Mouse (Mus musculus) embryonic facial prominence, embryonic 14.5 days (tissue): Measurements from ENCODE around the gene Pxmp4. TPM values are rescaled to one million over a fixed set of nuclear protein-coding genes. Genes with fewer than 3 reads are reported as not detected.

Source experiments
- ATAC-seq: fragments of 200-750 bp; cut with Nextera tagmentation; 2 replicates; pipeline ENCODE4 v1.8.0; 2017; ENCODE audit warnings: low read depth, moderate number of reproducible peaks, moderate TSS enrichment
- DNase-seq: peaks from one replicate; pipeline ENCODE4 v3.0.0-alpha.2; 2015; ENCODE audit warnings: low spot score
- H3K27ac ChIP-seq: fragments of 300-500 bp; sonication (generic); replicated peaks from 2 replicates; pipeline ENCODE4 v1.5.1; 2014; ENCODE audit warnings: low read depth, mild to moderate bottlenecking, low read length, moderate library complexity
- H3K27me3 ChIP-seq: fragments of 300-500 bp; sonication (generic); replicated peaks from 2 replicates; pipeline ENCODE4 v1.6.1; 2014; ENCODE audit warnings: low read length; ENCODE audit not compliant: control insufficient read depth, insufficient read depth
- H3K36me3 ChIP-seq: fragments of 300-500 bp; sonication (generic); 2 replicates; pipeline ENCODE4 v1.6.1; 2014; ENCODE audit warnings: low read length, mixed read lengths; ENCODE audit not compliant: control insufficient read depth, insufficient read depth
- H3K4me1 ChIP-seq: fragments of 300-500 bp; sonication (generic); 2 replicates; pipeline ENCODE4 v1.6.1; 2014; ENCODE audit warnings: antibody characterized with exemption, low read length; ENCODE audit not compliant: control insufficient read depth, insufficient read depth
- H3K4me2 ChIP-seq: fragments of 300-500 bp; sonication (generic); 2 replicates; pipeline ENCODE4 v1.6.1; 2014; ENCODE audit warnings: low read depth, mild to moderate bottlenecking, low read length, moderate library complexity, mixed read lengths
- H3K4me3 ChIP-seq: fragments of 300-500 bp; sonication (generic); 2 replicates; pipeline ENCODE4 v1.5.1; 2014; ENCODE audit warnings: low read depth, mild to moderate bottlenecking, low read length
- H3K9ac ChIP-seq: fragments of 300-500 bp; sonication (generic); 2 replicates; pipeline ENCODE4 v1.6.1; 2014; ENCODE audit warnings: low read depth, mild to moderate bottlenecking, low read length, moderate library complexity, mixed read lengths
- H3K9me3 ChIP-seq: fragments of 300-500 bp; sonication (generic); 2 replicates; pipeline ENCODE4 v1.6.1; 2016; ENCODE audit warnings: low read length; ENCODE audit not compliant: control insufficient read depth
- WGBS: fragments of 180-500 bp; shearing (Covaris S2); extraction: QIAGEN DNeasy Blood & Tissue Kit; methylation state at CpG from one replicate; pipeline ENCODE4 v1.1.7; 2014; 5-methylcytosine and 5-hydroxymethylcytosine counted together
- polyA plus RNA-seq: library from polyadenylated mRNA; unstranded; fragments of >200 nt; fragmentation: Nextera tagmentation; extraction: Ambion mirVana; gene quantifications from 2 replicates; pipeline ENCODE4 v1.2.1, GENCODE M21; 2014

Pxmp4 gene
- polyA plus RNA-seq, 1 experiment from 2014 or later: 24.1 TPM

DNA sequence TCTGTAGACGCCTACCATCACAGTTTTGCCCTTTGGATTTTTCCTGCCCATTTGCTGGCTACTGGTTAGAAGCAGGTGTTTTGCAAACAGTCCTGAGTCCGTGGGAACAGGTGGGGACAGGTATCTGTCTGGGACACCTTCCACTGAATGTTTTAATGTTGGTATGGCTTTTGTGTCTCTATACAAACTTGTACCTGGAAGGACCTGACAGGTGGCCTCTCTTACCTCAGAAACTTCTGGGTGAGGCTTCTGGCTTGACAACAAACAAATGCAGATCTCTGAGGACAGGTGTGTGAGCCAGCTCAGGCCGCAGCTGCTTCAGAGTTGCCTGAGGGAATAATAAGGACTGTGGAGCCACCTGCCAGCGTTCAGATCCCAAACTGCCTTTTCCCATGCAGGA, 35.6 kb upstream of the Pxmp4 start:
- Histone ChIP-seq H3K4me3 (no peak overlapping the region), H3K27ac (no peak overlapping the region), H3K4me1 (no peaks in the 10 kb centered on the region), H3K36me3 (peaks cover 51% of the 10 kb centered on the region), H3K4me2 (no peak overlapping the region), H3K27me3 (no peaks in the 10 kb centered on the region), H3K9ac (no peak overlapping the region), H3K9me3 (peaks cover 5% of the 10 kb centered on the region; the same call in 1 of the 2 replicates)
- WGBS: 83% methylated on average over 4 of the region's 4 CpGs
- DNase-seq (peak; percentile 36), ATAC-seq (peak; percentile 38; the same call in 1 of the 2 replicates)

DNA sequence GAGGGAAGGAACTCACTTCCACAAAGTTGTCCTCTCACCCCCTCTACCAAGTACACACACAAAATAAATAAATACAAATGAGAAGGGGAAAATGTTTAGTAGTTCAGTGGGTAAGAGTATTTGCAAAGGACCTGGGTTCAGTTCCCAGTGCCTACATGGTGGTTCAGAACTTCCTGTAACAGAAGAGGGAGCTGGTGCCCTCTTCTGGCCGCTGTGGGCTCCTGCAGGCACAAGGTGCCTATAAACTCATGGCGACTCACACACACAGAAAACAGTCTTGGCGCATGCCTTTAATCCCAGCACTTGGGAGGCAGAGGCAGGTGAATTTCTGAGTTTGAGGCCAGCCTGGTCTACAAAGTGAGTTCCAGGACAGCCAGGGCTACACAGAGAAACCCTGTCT, 35.0 kb upstream of the Pxmp4 start:
- WGBS: 91% methylated on average over 3 of the region's 3 CpGs
- peaks cover 5% of the 10 kb centered on the region; the same call in 1 of the 2 replicates for H3K9me3 ChIP-seq
- DNase-seq (no peak), ATAC-seq (no peak)
- H3K4me1 ChIP-seq: no peaks in the 10 kb centered on the region
- no peak overlapping the region for H3K4me3 ChIP-seq
- H3K27me3 ChIP-seq: no peaks in the 10 kb centered on the region
- no peak overlapping the region for H3K9ac ChIP-seq
- H3K36me3 ChIP-seq: peaks cover 48% of the 10 kb centered on the region
- H3K27ac ChIP-seq: no peak overlapping the region
- H3K4me2 ChIP-seq: no peak overlapping the region

DNA sequence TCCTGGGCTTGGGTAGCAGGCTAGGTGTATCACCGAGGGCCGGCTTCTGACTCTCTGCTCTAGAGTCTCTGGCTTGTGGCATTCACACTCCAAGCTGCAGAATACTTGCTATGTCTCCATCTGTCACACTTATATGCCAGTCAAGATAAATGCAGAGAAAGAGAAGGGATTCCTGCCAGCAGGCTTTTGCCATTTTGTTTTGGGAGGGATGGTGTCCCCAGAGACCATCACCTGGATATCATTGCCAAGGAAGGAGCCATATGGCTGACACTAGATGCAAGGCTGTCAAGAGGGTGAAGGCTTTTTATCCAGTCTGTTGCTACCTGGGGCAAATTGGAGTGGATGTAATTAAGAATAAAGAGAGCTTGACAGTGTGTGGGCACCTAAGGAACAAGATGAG, 32.3 kb upstream of the Pxmp4 start:
- WGBS: 94% methylated on average over 2 of the region's 2 CpGs
- H3K4me1 ChIP-seq: no peaks in the 10 kb centered on the region
- no peak for ATAC-seq
- no peak for DNase-seq
- no peak overlapping the region for H3K27ac ChIP-seq
- no peaks in the 10 kb centered on the region for H3K27me3 ChIP-seq
- peaks cover 40% of the 10 kb centered on the region for H3K36me3 ChIP-seq
- no peak overlapping the region for H3K9ac ChIP-seq
- H3K9me3 ChIP-seq: peaks cover 5% of the 10 kb centered on the region; the same call in 1 of the 2 replicates
- H3K4me3 ChIP-seq: no peak overlapping the region
- H3K4me2 ChIP-seq: no peak overlapping the region

DNA sequence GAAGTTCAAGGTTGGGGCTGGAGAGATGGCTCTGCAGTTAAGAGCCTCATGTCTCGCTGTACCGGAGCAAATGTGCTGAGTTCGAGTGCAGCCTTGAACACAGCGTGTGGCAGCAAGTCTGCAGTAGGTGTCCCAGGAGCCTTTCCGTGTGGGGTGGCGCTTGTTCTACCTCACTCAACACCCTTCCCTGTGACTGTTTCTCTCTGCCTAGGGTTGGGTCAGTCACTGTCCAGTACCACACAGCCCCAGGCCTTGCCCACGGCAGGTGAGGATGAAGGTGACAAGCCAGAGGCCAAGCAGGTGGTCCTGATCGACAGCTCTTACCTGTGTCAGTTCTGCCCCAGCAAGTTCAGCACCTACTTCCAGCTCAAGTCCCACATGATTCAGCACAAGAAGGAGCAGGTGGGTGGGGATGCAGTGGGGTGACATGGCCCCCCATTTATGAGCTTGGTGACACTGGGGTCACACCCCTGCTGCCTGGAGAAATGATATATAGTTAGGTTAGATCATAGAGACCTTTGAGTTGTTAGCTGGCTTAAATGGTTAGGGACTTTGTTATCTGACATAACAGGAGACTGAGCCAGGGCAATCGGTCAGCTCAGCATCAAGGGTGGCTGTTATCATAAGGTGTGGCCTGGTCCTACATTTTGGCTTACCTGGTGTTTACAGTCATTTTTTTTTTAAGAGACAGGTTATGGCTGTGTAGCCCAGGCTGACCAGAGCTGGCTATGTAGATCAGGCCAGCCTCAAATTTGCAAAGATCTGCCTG, 30.6 kb upstream of the Pxmp4 start:
- Histone ChIP-seq H3K4me1 (no peaks in the 10 kb centered on the region), H3K36me3 (peaks cover 47% of the 10 kb centered on the region), H3K4me2 (no peak overlapping the region), H3K9me3 (peaks cover 5% of the 10 kb centered on the region; the same call in 1 of the 2 replicates), H3K27me3 (no peaks in the 10 kb centered on the region), H3K9ac (no peak overlapping the region), H3K27ac (no peak overlapping the region), H3K4me3 (no peak overlapping the region)
- WGBS: 90% methylated on average over 9 of the region's 9 CpGs
- no peak for DNase-seq
- ATAC-seq: no peak

DNA sequence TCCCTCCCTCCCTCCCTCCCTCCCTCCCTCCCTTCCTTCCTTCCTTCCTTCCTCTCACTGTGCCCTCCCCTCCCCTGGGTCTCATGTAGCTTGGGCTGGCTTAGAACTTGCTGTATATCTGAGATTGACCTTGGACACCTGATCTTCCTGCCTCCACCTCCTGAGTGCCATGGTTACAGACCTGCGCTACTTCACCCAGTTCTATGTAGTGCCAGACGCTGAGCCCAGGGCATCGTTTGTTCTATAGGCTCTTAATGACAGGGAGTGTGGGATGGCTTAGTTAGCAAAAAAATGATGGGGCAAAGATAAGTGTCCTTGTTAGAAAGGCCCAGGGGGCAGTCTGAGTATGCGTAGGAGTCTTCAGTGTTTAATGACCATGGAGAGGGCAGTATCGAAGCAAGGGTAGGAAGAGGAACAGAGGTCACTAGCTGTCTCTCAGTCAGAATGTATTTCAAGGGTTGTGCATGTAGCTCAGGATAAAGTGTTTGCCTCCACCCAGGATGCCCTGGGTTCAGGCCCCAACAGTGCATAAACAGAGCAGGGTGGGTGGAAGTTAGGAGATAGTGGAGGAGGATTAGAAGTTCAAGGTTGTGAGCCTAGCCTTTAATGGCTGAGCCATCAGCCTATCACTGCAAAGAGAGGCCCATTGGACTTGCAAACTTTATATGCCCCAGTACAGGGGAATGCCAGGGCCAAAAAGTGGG, 29.7 kb upstream of the Pxmp4 start:
- WGBS: 87% methylated on average over 5 of the region's 5 CpGs

DNA sequence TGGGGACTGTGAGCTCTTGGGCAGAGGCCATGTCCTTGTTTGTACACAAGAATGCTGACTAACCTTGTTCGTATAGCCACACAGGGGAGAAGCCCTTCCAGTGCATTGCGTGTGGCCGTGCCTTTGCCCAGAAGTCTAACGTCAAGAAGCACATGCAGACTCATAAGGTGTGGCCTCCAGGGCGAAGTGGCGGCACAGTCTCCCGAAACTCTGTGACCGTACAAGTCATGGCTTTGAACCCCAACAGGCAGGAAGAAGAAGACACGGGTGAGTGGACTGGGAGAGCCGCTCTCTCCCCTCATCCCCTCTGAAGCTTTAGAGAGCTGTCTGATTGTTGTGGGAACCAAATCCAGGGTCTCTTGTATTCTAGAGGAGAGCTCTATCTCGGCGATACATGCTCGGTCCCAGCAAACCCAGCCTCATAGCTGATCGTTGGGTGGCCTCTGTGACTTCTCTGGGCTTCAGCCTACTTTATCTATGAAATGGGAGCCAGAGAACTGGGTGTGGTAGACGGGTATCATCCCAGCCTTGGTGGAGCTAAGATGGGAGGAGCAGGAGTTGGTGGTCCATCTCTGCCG, 28.8 kb upstream of the Pxmp4 start:
- ATAC-seq (no peak), DNase-seq (no peak)
- Histone ChIP-seq H3K4me3 (no peak overlapping the region), H3K9ac (no peak overlapping the region), H3K4me2 (no peak overlapping the region), H3K36me3 (peaks cover 40% of the 10 kb centered on the region), H3K27me3 (no peaks in the 10 kb centered on the region), H3K4me1 (no peaks in the 10 kb centered on the region), H3K27ac (no peak overlapping the region), H3K9me3 (no peaks in the 10 kb centered on the region)
- 89% methylated on average over 16 of the region's 16 CpGs for WGBS

More for the DNA sequence above, 29.7 kb upstream of the Pxmp4 start:
- peaks cover 1% of the 10 kb centered on the region; the same call in 1 of the 2 replicates for H3K9me3 ChIP-seq
- no peaks in the 10 kb centered on the region for H3K27me3 ChIP-seq
- H3K27ac ChIP-seq: no peak overlapping the region
- ATAC-seq (no peak), DNase-seq (no peak)
- H3K4me3 ChIP-seq: no peak overlapping the region
- no peak overlapping the region for H3K4me2 ChIP-seq
- H3K4me1 ChIP-seq: no peaks in the 10 kb centered on the region
- H3K9ac ChIP-seq: no peak overlapping the region
- peaks cover 46% of the 10 kb centered on the region for H3K36me3 ChIP-seq

DNA sequence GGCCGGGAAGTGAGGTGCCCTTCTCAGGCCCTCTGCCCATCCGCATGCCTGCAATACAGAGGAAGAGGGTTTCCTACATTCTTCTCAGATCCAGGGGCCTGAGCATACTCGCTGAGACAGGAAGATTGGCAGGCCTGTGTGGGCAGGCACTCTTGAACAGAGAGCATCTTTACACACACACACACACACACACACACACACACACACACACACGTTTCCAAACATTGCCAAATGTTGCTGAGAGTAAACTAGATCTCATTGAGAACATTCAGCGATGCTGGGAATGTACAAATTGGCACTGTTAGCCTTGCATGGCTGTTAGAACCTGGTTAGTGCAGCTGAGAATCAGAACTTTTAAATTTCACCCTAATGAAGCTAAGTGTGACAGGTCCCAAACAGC, 27.0 kb upstream of the Pxmp4 start:
- H3K9ac ChIP-seq: no peak overlapping the region
- H3K4me3 ChIP-seq: no peak overlapping the region
- no peaks in the 10 kb centered on the region for H3K9me3 ChIP-seq
- peaks cover 39% of the 10 kb centered on the region for H3K36me3 ChIP-seq
- WGBS: 64% methylated on average over 5 of the region's 5 CpGs
- ATAC-seq (no peak), DNase-seq (no peak)
- H3K4me2 ChIP-seq: no peak overlapping the region
- no peak overlapping the region for H3K27ac ChIP-seq
- H3K27me3 ChIP-seq: no peaks in the 10 kb centered on the region
- H3K4me1 ChIP-seq: no peaks in the 10 kb centered on the region

DNA sequence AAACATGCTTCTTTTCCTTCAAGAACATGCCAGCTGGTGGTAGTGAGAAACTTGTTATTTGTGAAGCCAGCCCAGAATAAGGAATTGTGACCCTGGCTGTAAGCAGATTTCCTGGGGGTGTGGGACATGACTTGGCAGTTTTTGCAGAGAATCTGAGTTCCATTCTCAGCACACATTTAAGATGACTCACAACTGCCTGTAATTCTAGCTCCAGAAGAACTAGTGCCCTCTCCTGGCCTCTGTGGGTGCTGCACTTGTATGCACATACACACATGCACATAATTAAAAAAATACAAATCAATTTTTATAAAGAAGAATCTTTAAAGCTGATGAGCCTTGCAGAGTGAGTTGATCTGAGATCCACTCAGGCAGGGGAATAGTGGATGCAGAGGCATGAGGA, 20.6 kb upstream of the Pxmp4 start:
- ATAC-seq: no peak
- H3K27me3 ChIP-seq: no peaks in the 10 kb centered on the region
- H3K4me3 ChIP-seq: no peak overlapping the region
- no peak overlapping the region for H3K4me2 ChIP-seq
- no peak for DNase-seq
- H3K9ac ChIP-seq: no peak overlapping the region
- peaks cover 36% of the 10 kb centered on the region for H3K36me3 ChIP-seq
- no peak overlapping the region for H3K27ac ChIP-seq
- no peaks in the 10 kb centered on the region for H3K9me3 ChIP-seq
- H3K4me1 ChIP-seq: no peaks in the 10 kb centered on the region
